Mouse (Mus musculus): Measurements from ENCODE around the gene Pcsk1. TPM values are rescaled to one million over a fixed set of nuclear protein-coding genes. Genes with fewer than 3 reads are reported as not detected.

Gene Pcsk1
- 4.6 and 4.7 TPM in 2 replicates for polyA plus RNA-seq (2021; fragmentation: Nextera tagmentation)
- long read RNA-seq, experiment 1, full-length matches to known transcripts: 3 of 8 reads
- long read RNA-seq, experiment 1, partial matches to known transcripts: 2 of 8 reads
- long read RNA-seq, experiment 1, other reads (novel, unspliced or antisense): 3 of 8 reads
- long read RNA-seq, experiment 2, full-length matches to known transcripts: 33 of 43 reads
- long read RNA-seq, experiment 2, partial matches to known transcripts: 2 of 43 reads
- long read RNA-seq, experiment 2, other reads (novel, unspliced or antisense): 8 of 43 reads

GRCm38 (mm10) chr13:75089721-75090410 is at the start of gene Pcsk1:
Gene Pcsk1 (plus strand): TSS chr13:75089826.

